Comparison of ENCODE assay signal across 8 mouse cellular contexts in genomic region chr16:37384821-37385344, GRCm38 (mm10). TPM values are rescaled to one million over a fixed set of nuclear protein-coding genes. Genes with fewer than 3 reads are reported as not detected.
A peak's percentile ranks its signal among the peaks of the same experiment; 100 is the strongest.
DNase-seq lines count a peak whose midpoint lies in the region; ATAC-seq lines count a peak whose summit lies in the region.

Stxbp5l (minus strand) TSS chr16:37384962.

- H3K36me3 ChIP-seq in hindbrain, embryonic 12.5 days: no peaks in the 10 kb centered on the region
- H3K36me3 ChIP-seq in lung, embryonic 16.5 days (ENCODE audit: control insufficient read depth, insufficient read depth, low read length): no peaks in the 10 kb centered on the region

- H3K27me3 ChIP-seq in hindbrain, embryonic 12.5 days: 0 out of 2 replicates have a peak, but pooled peaks cover 4% of the 10 kb centered on the region
- peaks cover 7% of the 10 kb centered on the region; the same call in 1 of the 2 replicates for H3K27me3 ChIP-seq in lung, embryonic 16.5 days (ENCODE audit: control insufficient read depth, insufficient read depth, low read depth, low read length)

- H3K27ac ChIP-seq in hindbrain, embryonic 12.5 days: peak within 1 kb of the TSS; percentile 66
- H3K27ac ChIP-seq in lung, embryonic 16.5 days (ENCODE audit: low read length): no peak within 1 kb of the TSS

- ATAC-seq in hindbrain, embryonic 12.5 days (ENCODE audit: low FRiP score): peak; percentile 97
- ATAC-seq in lung, embryonic 16.5 days (ENCODE audit: low read depth): peak; percentile 98

- DNase-seq in Muller cell, postnatal 12 days (ENCODE audit: inconsistent ontology term): peak; percentile 98
- DNase-seq in cerebellum, postnatal 10 days: peak; percentile 100
- peak; percentile 85 to 89 for DNase-seq in frontal cortex, postnatal 25 days (ENCODE audit: low spot score in 2 of 2)
- DNase-seq in layer of hippocampus, postnatal 10 days (ENCODE audit: low spot score in 2 of 2): peak; percentile 95 to 98
- DNase-seq in retina, embryonic 14.5 days (ENCODE audit: low spot score): peak; percentile 94
- DNase-seq in thymus, postnatal 36 days: peak; percentile 8 to 28

- peak within 1 kb of the TSS; percentile 96 for H3K4me2 ChIP-seq in hindbrain, embryonic 12.5 days (replicated peaks)
- peak within 1 kb of the TSS; percentile 97 for H3K4me2 ChIP-seq in lung, embryonic 16.5 days (ENCODE audit: low read depth, low read length)

- H3K9ac ChIP-seq in hindbrain, embryonic 12.5 days: peak within 1 kb of the TSS; percentile 78
- H3K9ac ChIP-seq in lung, embryonic 16.5 days (ENCODE audit: low read length): peak within 1 kb of the TSS; percentile 28; the same call in 1 of the 2 replicates

- WGBS in hindbrain, embryonic 12.5 days: under 1% methylated on average over 33 of the region's 33 CpGs
- WGBS in lung, embryonic 16.5 days: under 1% methylated on average over 25 of the region's 33 CpGs

- no peaks in the 10 kb centered on the region for H3K4me1 ChIP-seq in hindbrain, embryonic 12.5 days
- H3K4me1 ChIP-seq in lung, embryonic 16.5 days (replicated peaks; ENCODE audit: control insufficient read depth, insufficient read depth, low read length): peaks cover 7% of the 10 kb centered on the region

- H3K9me3 ChIP-seq in hindbrain, embryonic 12.5 days (replicated peaks): no peaks in the 10 kb centered on the region
- H3K9me3 ChIP-seq in lung, embryonic 16.5 days (ENCODE audit: control insufficient read depth, low read length): no peaks in the 10 kb centered on the region

- H3K4me3 ChIP-seq in hindbrain, embryonic 12.5 days: peak within 1 kb of the TSS; percentile 73
- H3K4me3 ChIP-seq in lung, embryonic 16.5 days (ENCODE audit: low read length): peak within 1 kb of the TSS; percentile 50

RNA-seq across cellular contexts. Expression of gene Stxbp5l, which starts in this region (rescaled TPM):
- 5.5 and 7.3 TPM in 2 replicates for polyA plus RNA-seq in hindbrain, embryonic 12.5 days (2016; fragmentation: Nextera tagmentation; extraction: Ambion mirVana)
- 10 to 100 TPM; 95.5 to 99.9 TPM for total RNA-seq in layer of hippocampus, postnatal 10 days (2021)
- polyA plus RNA-seq in lung, embryonic 16.5 days (2015; fragmentation: Nextera tagmentation; extraction: Ambion mirVana): 0.15 and 0.16 TPM in 2 replicates

Comparison
In these comparisons a context has a peak if more than half of its experiments do, and no peak if none do; other contexts are left out.
1. Peak in ATAC-seq, H3K4me3 ChIP-seq, H3K9ac ChIP-seq and H3K4me2 ChIP-seq in lung, embryonic 16.5 days; RNA of the gene not detected or under 1 TPM.
2. DNase-seq: peak in every context shown above with its lines; median percentile 100 in cerebellum, postnatal 10 days; 98 in Muller cell, postnatal 12 days; 96 in layer of hippocampus, postnatal 10 days; 94 in retina, embryonic 14.5 days; 87 in frontal cortex, postnatal 25 days; 18 in thymus, postnatal 36 days.